Mouse (Mus musculus): ENCODE data around the gene Nrarp.

GRCm38 (mm10) chr2:25183336-25183735, 2.8 kb downstream of the Nrarp start:
- TF ChIP-seq EP300 (IDR thresholded peaks at IDR 0.05; ENCODE audit: low read length) (no peak), POLR2AphosphoS2 (IDR thresholded peaks at IDR 0.05; ENCODE audit: low read depth, low read length) (no peak), CTCF (conservative IDR thresholded peaks at IDR 0.05 in 1 of 2, IDR thresholded peaks at IDR 0.05 in 1 of 2; ENCODE audit: low read depth in 2 of 2, low read length in 2 of 2) (no peak), MXI1 (IDR thresholded peaks at IDR 0.05; ENCODE audit: low read depth, low read length) (no peak), ZNF384 (IDR thresholded peaks at IDR 0.05; ENCODE audit: low read depth, low read length) (no peak), ETS1 (conservative IDR thresholded peaks at IDR 0.05; ENCODE audit: low read depth, low read length) (no peak), NRF1 (IDR thresholded peaks at IDR 0.05; ENCODE audit: low read depth, low read length) (no peak), ELF1 (IDR thresholded peaks at IDR 0.05; ENCODE audit: low read depth, low read length) (no peak), ZC3H11A (IDR thresholded peaks at IDR 0.05; ENCODE audit: low read depth, low read length) (no peak), SMC3 (IDR thresholded peaks at IDR 0.05; ENCODE audit: low read depth, low read length) (no peak), TCF12 (IDR thresholded peaks at IDR 0.05; ENCODE audit: low read depth, low read length) (no peak), POLR2A (IDR thresholded peaks at IDR 0.05; ENCODE audit: low read depth, low read length) (no peak)

Data from CH12.LX (cell line).